ENCODE assay signal across 16 mouse cellular contexts in genomic region chr9:91360151-91361032, GRCm38 (mm10). TPM values are rescaled to one million over a fixed set of nuclear protein-coding genes. Genes with fewer than 3 reads are reported as not detected.
DNase-seq lines count a peak whose midpoint lies in the region; ATAC-seq and TF ChIP-seq lines count a peak whose summit lies in the region.
"Had no signal": no experiment of that assay in that cellular context is flagged by ENCODE, and none has a peak within 500 bp of the region (broad histone marks: within the 10 kb centered on the region; RNA-seq: fewer than 3 reads in every experiment).

No protein-coding gene starts in this region.

- no peak for TF ChIP-seq CTCF in lung, postnatal 0 days (IDR thresholded peaks at IDR 0.05)

- no peaks in the 10 kb centered on the region for H3K36me3 ChIP-seq in neural tube, embryonic 11.5 days (ENCODE audit: control insufficient read depth, insufficient read depth, low read length)
- no peaks in the 10 kb centered on the region for H3K36me3 ChIP-seq in forebrain, embryonic 15.5 days
- no peaks in the 10 kb centered on the region for H3K36me3 ChIP-seq in midbrain, embryonic 13.5 days
- H3K36me3 ChIP-seq in lung, postnatal 0 days (ENCODE audit: insufficient read depth, low read length): no peaks in the 10 kb centered on the region
- H3K36me3 ChIP-seq: embryonic facial prominence, embryonic 13.5 days; heart, embryonic 15.5 days had no signal

- peak; percentile 13 for DNase-seq in neural tube, embryonic 11.5 days (ENCODE audit: low spot score)
- DNase-seq in neural tube, embryonic 10.5 days (ENCODE audit: extremely low spot score, low spot score): no peak
- DNase-seq in ovary, postnatal 14 days (ENCODE audit: low spot score): no peak
- DNase-seq in layer of hippocampus, postnatal 25 days (ENCODE audit: extremely low spot score in 1 of 2, low spot score in 1 of 2): no peak
- no peak for DNase-seq in lung, postnatal 0 days (ENCODE audit: low spot score)
- DNase-seq in layer of hippocampus, adult 9-11 months: no peak
- DNase-seq: adrenal gland, postnatal 36 days; gastrocnemius, adult 2 months; kidney, adult 2 months; right cerebral cortex, adult 18-20 months had no signal

- TF ChIP-seq EP300 in lung, postnatal 0 days (IDR thresholded peaks at IDR 0.05): no peak

- 2% methylated on average over 21 of the region's 21 CpGs for WGBS in neural tube, embryonic 11.5 days
- 25% methylated on average over 21 of the region's 21 CpGs for WGBS in forebrain, embryonic 15.5 days
- WGBS in midbrain, embryonic 13.5 days: 6% methylated on average over 21 of the region's 21 CpGs
- 5% methylated on average over 21 of the region's 21 CpGs for WGBS in lung, postnatal 0 days

- no peak for ATAC-seq in neural tube, embryonic 11.5 days (ENCODE audit: insufficient read depth, low FRiP score, low TSS enrichment)
- ATAC-seq in forebrain, embryonic 15.5 days (replicated peaks): no peak
- ATAC-seq in midbrain, embryonic 13.5 days: no peak
- ATAC-seq in lung, postnatal 0 days: no peak

- no peaks in the 10 kb centered on the region for H3K4me1 ChIP-seq in neural tube, embryonic 11.5 days (ENCODE audit: control insufficient read depth, insufficient read depth, low read length)
- H3K4me1 ChIP-seq in forebrain, embryonic 15.5 days: peaks cover 32% of the 10 kb centered on the region
- H3K4me1 ChIP-seq in midbrain, embryonic 13.5 days (replicated peaks): peaks cover 18% of the 10 kb centered on the region
- 0 out of 2 replicates have a peak, but pooled peaks cover 3% of the 10 kb centered on the region for H3K4me1 ChIP-seq in lung, postnatal 0 days (ENCODE audit: insufficient read depth, low read depth, low read length)

- H3K4me2 ChIP-seq in neural tube, embryonic 11.5 days (ENCODE audit: low read depth): peak overlapping the region; percentile 36
- H3K4me2 ChIP-seq in forebrain, embryonic 15.5 days (replicated peaks): peak overlapping the region; percentile 52
- peak overlapping the region; percentile 55 for H3K4me2 ChIP-seq in midbrain, embryonic 13.5 days (replicated peaks)
- no peak overlapping the region for H3K4me2 ChIP-seq in lung, postnatal 0 days (replicated peaks; ENCODE audit: low read depth, low read length)
- H3K4me2 ChIP-seq: embryonic facial prominence, embryonic 13.5 days; heart, embryonic 15.5 days had no signal

- peak overlapping the region; percentile 62 for H3K4me3 ChIP-seq in neural tube, embryonic 11.5 days (ENCODE audit: low read depth, low read length)
- peak overlapping the region; percentile 54 for H3K4me3 ChIP-seq in forebrain, embryonic 15.5 days
- peak overlapping the region; percentile 72 for H3K4me3 ChIP-seq in midbrain, embryonic 13.5 days (replicated peaks)
- H3K4me3 ChIP-seq in lung, postnatal 0 days (ENCODE audit: low read depth, low read length): no peak overlapping the region
- H3K4me3 ChIP-seq: embryonic facial prominence, embryonic 13.5 days; heart, embryonic 15.5 days had no signal

- peaks cover 60% of the 10 kb centered on the region for H3K27me3 ChIP-seq in neural tube, embryonic 11.5 days (ENCODE audit: control insufficient read depth, insufficient read depth, low read length)
- peaks cover 33% of the 10 kb centered on the region for H3K27me3 ChIP-seq in forebrain, embryonic 15.5 days
- peaks cover 60% of the 10 kb centered on the region for H3K27me3 ChIP-seq in midbrain, embryonic 13.5 days
- peaks cover 80% of the 10 kb centered on the region for H3K27me3 ChIP-seq in lung, postnatal 0 days (replicated peaks; ENCODE audit: insufficient read depth, low read length)

- H3K27ac ChIP-seq in neural tube, embryonic 11.5 days (ENCODE audit: low read depth, low read length): peak overlapping the region; percentile 99
- no peak overlapping the region; the same call in 1 of the 2 replicates for H3K27ac ChIP-seq in forebrain, embryonic 15.5 days (replicated peaks)
- H3K27ac ChIP-seq in midbrain, embryonic 13.5 days: peak overlapping the region; percentile 48; the same call in 1 of the 2 replicates
- H3K27ac ChIP-seq in lung, postnatal 0 days (ENCODE audit: low read length): no peak overlapping the region
- H3K27ac ChIP-seq: embryonic facial prominence, embryonic 13.5 days; gastrocnemius, adult 2 months; heart, embryonic 15.5 days; liver, embryonic 14.5 days had no signal

- H3K9me3 ChIP-seq in neural tube, embryonic 11.5 days (ENCODE audit: control insufficient read depth, low read length): no peaks in the 10 kb centered on the region
- H3K9me3 ChIP-seq in forebrain, embryonic 15.5 days: no peaks in the 10 kb centered on the region
- no peaks in the 10 kb centered on the region for H3K9me3 ChIP-seq in midbrain, embryonic 13.5 days
- H3K9me3 ChIP-seq in lung, postnatal 0 days (ENCODE audit: low read length): no peaks in the 10 kb centered on the region
- H3K9me3 ChIP-seq: embryonic facial prominence, embryonic 13.5 days; heart, embryonic 15.5 days had no signal

- H3K9ac ChIP-seq in neural tube, embryonic 11.5 days (ENCODE audit: low read length): peak overlapping the region; percentile 98
- H3K9ac ChIP-seq in forebrain, embryonic 15.5 days (replicated peaks): peak overlapping the region; percentile 69; the same call in 1 of the 2 replicates
- peak overlapping the region; percentile 98 for H3K9ac ChIP-seq in midbrain, embryonic 13.5 days (replicated peaks)
- H3K9ac ChIP-seq in lung, postnatal 0 days (replicated peaks; ENCODE audit: low read depth): no peak overlapping the region
- H3K9ac ChIP-seq: embryonic facial prominence, embryonic 13.5 days; heart, embryonic 15.5 days; liver, embryonic 14.5 days had no signal

RNA-seq across cellular contexts. Expression of gene Zic4, which starts 1.8 kb away (rescaled TPM):
- 52.2 and 58.1 TPM in 2 replicates for polyA plus RNA-seq in neural tube, embryonic 11.5 days (2014; fragmentation: Nextera tagmentation; extraction: Ambion mirVana)
- polyA plus RNA-seq in forebrain, embryonic 15.5 days (2015; fragmentation: Nextera tagmentation; extraction: Ambion mirVana): 46.2 and 55.0 TPM in 2 replicates
- 53.2 and 56.6 TPM in 2 replicates for polyA plus RNA-seq in midbrain, embryonic 13.5 days (2015; fragmentation: Nextera tagmentation; extraction: Ambion mirVana)
- total RNA-seq in layer of hippocampus, postnatal 25 days (2021): 1 to 10 TPM; 2.0 to 2.1 TPM
- polyA plus RNA-seq in lung, postnatal 0 days (2015; fragmentation: Nextera tagmentation; extraction: Ambion mirVana): not detected in 2 replicates
- total RNA-seq: adrenal gland, postnatal 36 days; gastrocnemius, adult 2 months had no signal
- polyA plus RNA-seq: heart, embryonic 15.5 days; kidney, adult 2 months; urinary bladder, adult 2 months had no signal

RNA-seq across cellular contexts. Expression of gene Zic1, which starts 5.2 kb away (rescaled TPM):
- polyA plus RNA-seq in neural tube, embryonic 11.5 days (2014; fragmentation: Nextera tagmentation; extraction: Ambion mirVana): 17.3 and 17.9 TPM in 2 replicates
- polyA plus RNA-seq in forebrain, embryonic 15.5 days (2015; fragmentation: Nextera tagmentation; extraction: Ambion mirVana): 9.6 and 9.8 TPM in 2 replicates
- polyA plus RNA-seq in midbrain, embryonic 13.5 days (2015; fragmentation: Nextera tagmentation; extraction: Ambion mirVana): 14.8 and 16.4 TPM in 2 replicates
- 10 to 100 TPM; 10.1 to 13.2 TPM for total RNA-seq in layer of hippocampus, postnatal 25 days (2021)
- polyA plus RNA-seq in lung, postnatal 0 days (2015; fragmentation: Nextera tagmentation; extraction: Ambion mirVana): not detected in 2 replicates
- total RNA-seq: adrenal gland, postnatal 36 days had no signal
- polyA plus RNA-seq: kidney, adult 2 months had no signal

Comparison
In these comparisons a context has a peak if more than half of its experiments do, and no peak if none do; other contexts are left out.
1. H3K27ac ChIP-seq: peak in neural tube, embryonic 11.5 days (single experiment) and midbrain, embryonic 13.5 days (single experiment); none in forebrain, embryonic 15.5 days (single experiment) and lung, postnatal 0 days (single experiment).
2. RNA of gene Zic4, which starts 1.8 kb away (polyA plus RNA-seq): 52.2 to 58.1 TPM in neural tube, embryonic 11.5 days, 46.2 to 55.0 TPM in forebrain, embryonic 15.5 days and 53.2 to 56.6 TPM in midbrain, embryonic 13.5 days; not detected in lung, postnatal 0 days; every median in the first group is over 10 times any median in the second.
3. RNA of gene Zic1, which starts 5.2 kb away (polyA plus RNA-seq): 17.3 to 17.9 TPM in neural tube, embryonic 11.5 days, 14.8 to 16.4 TPM in midbrain, embryonic 13.5 days and 9.6 to 9.8 TPM in forebrain, embryonic 15.5 days; not detected in lung, postnatal 0 days; every median in the first group is over 10 times any median in the second.